Comparison of ENCODE assay signal across 14 mouse cellular contexts in genomic region chr2:71623134-71623533, GRCm38 (mm10).
DNase-seq lines count a peak whose midpoint lies in the region; ATAC-seq and TF ChIP-seq lines count a peak whose summit lies in the region.
"Had no signal": no experiment of that assay in that cellular context is flagged by ENCODE, and none has a peak within 500 bp of the region (broad histone marks: within the 10 kb centered on the region; RNA-seq: fewer than 3 reads in every experiment).

No protein-coding gene starts in this region.

- H3K4me2 ChIP-seq in hindbrain, postnatal 0 days (ENCODE audit: low read depth, low read length): no peak overlapping the region
- H3K4me2 ChIP-seq in lung, postnatal 0 days (replicated peaks; ENCODE audit: low read depth, low read length): no peak overlapping the region
- no peak overlapping the region for H3K4me2 ChIP-seq in kidney, embryonic 15.5 days
- no peak overlapping the region for H3K4me2 ChIP-seq in midbrain, embryonic 14.5 days (ENCODE audit: low read length)
- H3K4me2 ChIP-seq: liver, embryonic 15.5 days; midbrain, embryonic 12.5 days had no signal

- ATAC-seq in hindbrain, postnatal 0 days: no peak
- ATAC-seq in lung, postnatal 0 days: peak; percentile 69
- ATAC-seq in kidney, embryonic 15.5 days (replicated peaks; ENCODE audit: low FRiP score): 0 out of 2 replicates have a peak, but pooled peaks have one; percentile 47
- no peak for ATAC-seq in cerebellum, adult (ENCODE audit: insufficient number of reproducible peaks, low FRiP score, low TSS enrichment)
- no peak for ATAC-seq in midbrain, embryonic 14.5 days (ENCODE audit: low FRiP score, low TSS enrichment)
- ATAC-seq: CD4-positive, CD25-positive, alpha-beta regulatory T cell, adult 4 months had no signal

- H3K27ac ChIP-seq in hindbrain, embryonic 10.5 days: 0 out of 2 replicates have a peak overlapping the region, but pooled peaks have one; percentile 18
- no peak overlapping the region for H3K27ac ChIP-seq in hindbrain, postnatal 0 days
- H3K27ac ChIP-seq in lung, postnatal 0 days (ENCODE audit: low read length): no peak overlapping the region
- H3K27ac ChIP-seq in kidney, embryonic 15.5 days: peak overlapping the region; percentile 82
- no peak overlapping the region for H3K27ac ChIP-seq in midbrain, embryonic 14.5 days (replicated peaks; ENCODE audit: low read depth, low read length)
- H3K27ac ChIP-seq: liver, embryonic 15.5 days; midbrain, embryonic 12.5 days had no signal

- H3K27me3 ChIP-seq in hindbrain, embryonic 10.5 days (ENCODE audit: insufficient read depth, poor library complexity, severe bottlenecking): peaks cover 35% of the 10 kb centered on the region
- H3K27me3 ChIP-seq in hindbrain, postnatal 0 days (ENCODE audit: insufficient read depth, low read length): no peaks in the 10 kb centered on the region
- no peaks in the 10 kb centered on the region for H3K27me3 ChIP-seq in lung, postnatal 0 days (replicated peaks; ENCODE audit: insufficient read depth, low read length)
- H3K27me3 ChIP-seq in kidney, embryonic 15.5 days: no peaks in the 10 kb centered on the region
- H3K27me3 ChIP-seq in midbrain, embryonic 14.5 days (ENCODE audit: control insufficient read depth, insufficient read depth, low read length): no peaks in the 10 kb centered on the region

- H3K36me3 ChIP-seq in hindbrain, embryonic 10.5 days: no peaks in the 10 kb centered on the region
- no peaks in the 10 kb centered on the region for H3K36me3 ChIP-seq in hindbrain, postnatal 0 days (ENCODE audit: insufficient read depth, low read length)
- no peaks in the 10 kb centered on the region for H3K36me3 ChIP-seq in lung, postnatal 0 days (ENCODE audit: insufficient read depth, low read length)
- no peaks in the 10 kb centered on the region for H3K36me3 ChIP-seq in kidney, embryonic 15.5 days
- no peaks in the 10 kb centered on the region for H3K36me3 ChIP-seq in midbrain, embryonic 14.5 days (ENCODE audit: control insufficient read depth, insufficient read depth, low read length)
- H3K36me3 ChIP-seq: liver, embryonic 15.5 days; midbrain, embryonic 12.5 days had no signal

- TF ChIP-seq EP300 in lung, postnatal 0 days (IDR thresholded peaks at IDR 0.05): no peak

- no peak for TF ChIP-seq CTCF in hindbrain, postnatal 0 days (IDR thresholded peaks at IDR 0.05; ENCODE audit: low read depth)
- no peak for TF ChIP-seq CTCF in lung, postnatal 0 days (IDR thresholded peaks at IDR 0.05)

- H3K4me3 ChIP-seq in hindbrain, embryonic 10.5 days: no peak overlapping the region
- no peak overlapping the region for H3K4me3 ChIP-seq in hindbrain, postnatal 0 days (ENCODE audit: low read length)
- no peak overlapping the region for H3K4me3 ChIP-seq in lung, postnatal 0 days (ENCODE audit: low read depth, low read length)
- H3K4me3 ChIP-seq in kidney, embryonic 15.5 days (replicated peaks): no peak overlapping the region
- no peak overlapping the region for H3K4me3 ChIP-seq in midbrain, embryonic 14.5 days (replicated peaks; ENCODE audit: low read depth, low read length)
- H3K4me3 ChIP-seq: liver, embryonic 15.5 days; midbrain, embryonic 12.5 days had no signal

- peaks cover 27% of the 10 kb centered on the region for H3K4me1 ChIP-seq in hindbrain, embryonic 10.5 days (replicated peaks)
- peaks cover 14% of the 10 kb centered on the region for H3K4me1 ChIP-seq in hindbrain, postnatal 0 days (ENCODE audit: insufficient read depth, low read length)
- no peaks in the 10 kb centered on the region for H3K4me1 ChIP-seq in lung, postnatal 0 days (ENCODE audit: insufficient read depth, low read depth, low read length)
- peaks cover 33% of the 10 kb centered on the region for H3K4me1 ChIP-seq in kidney, embryonic 15.5 days
- H3K4me1 ChIP-seq in midbrain, embryonic 14.5 days (ENCODE audit: control insufficient read depth, insufficient read depth, low read length): peaks cover 21% of the 10 kb centered on the region

- 77% methylated on average over 2 of the region's 2 CpGs for WGBS in hindbrain, embryonic 10.5 days
- WGBS in hindbrain, postnatal 0 days: 73% methylated on average over 2 of the region's 2 CpGs
- 38% methylated on average over 2 of the region's 2 CpGs for WGBS in lung, postnatal 0 days
- 41% methylated on average over 2 of the region's 2 CpGs for WGBS in kidney, embryonic 15.5 days
- WGBS in midbrain, embryonic 14.5 days: 92% methylated on average over 2 of the region's 2 CpGs

- no peaks in the 10 kb centered on the region for H3K9me3 ChIP-seq in hindbrain, embryonic 10.5 days
- no peaks in the 10 kb centered on the region for H3K9me3 ChIP-seq in hindbrain, postnatal 0 days (ENCODE audit: low read length)
- no peaks in the 10 kb centered on the region for H3K9me3 ChIP-seq in lung, postnatal 0 days (ENCODE audit: low read length)
- H3K9me3 ChIP-seq in kidney, embryonic 15.5 days (replicated peaks): peaks cover 4% of the 10 kb centered on the region; the same call in 1 of the 2 replicates
- H3K9me3 ChIP-seq in midbrain, embryonic 14.5 days (ENCODE audit: control insufficient read depth, low read length): no peaks in the 10 kb centered on the region
- H3K9me3 ChIP-seq: liver, embryonic 15.5 days; midbrain, embryonic 12.5 days had no signal

- no peak for DNase-seq in hindbrain, embryonic 10.5 days (ENCODE audit: low spot score)
- DNase-seq in hindbrain, postnatal 0 days (ENCODE audit: low spot score): no peak
- peak; percentile 31 for DNase-seq in lung, postnatal 0 days (ENCODE audit: low spot score)
- no peak for DNase-seq in lung, postnatal 25 days (ENCODE audit: low spot score)
- no peak for DNase-seq in midbrain, embryonic 14.5 days
- DNase-seq: adrenal gland, postnatal 14 days; cerebellum, adult 9-10 months; gastrocnemius, postnatal 10 days; left cerebral cortex, postnatal 4 days had no signal

- H3K9ac ChIP-seq in hindbrain, postnatal 0 days (replicated peaks; ENCODE audit: low read length): no peak overlapping the region
- no peak overlapping the region for H3K9ac ChIP-seq in lung, postnatal 0 days (replicated peaks; ENCODE audit: low read depth)
- H3K9ac ChIP-seq in kidney, embryonic 15.5 days: no peak overlapping the region
- no peak overlapping the region for H3K9ac ChIP-seq in midbrain, embryonic 14.5 days (replicated peaks; ENCODE audit: low read length)
- H3K9ac ChIP-seq: liver, embryonic 15.5 days; midbrain, embryonic 12.5 days had no signal

Comparison
In these comparisons a context has a peak if more than half of its experiments do, and no peak if none do; other contexts are left out.
1. H3K27ac ChIP-seq: peak in hindbrain, embryonic 10.5 days (single experiment) and kidney, embryonic 15.5 days (single experiment); none in hindbrain, postnatal 0 days (single experiment), lung, postnatal 0 days (single experiment) and midbrain, embryonic 14.5 days (single experiment).
2. ATAC-seq: peak in lung, postnatal 0 days (single experiment) and kidney, embryonic 15.5 days (single experiment); none in hindbrain, postnatal 0 days (single experiment), cerebellum, adult (single experiment) and midbrain, embryonic 14.5 days (single experiment).